Mouse (Mus musculus) limb, embryonic 14.5 days (tissue): Measurements from ENCODE around the gene Xkr7. TPM values are rescaled to one million over a fixed set of nuclear protein-coding genes. Genes with fewer than 3 reads are reported as not detected.

Source experiments
- ATAC-seq: fragments of 200-750 bp; cut with Nextera tagmentation; 2 replicates; pipeline ENCODE4 v1.8.0; 2017; ENCODE audit warnings: low read depth, moderate number of reproducible peaks, moderate TSS enrichment; ENCODE audit not compliant: low FRiP score
- DNase-seq: peaks from one replicate; pipeline ENCODE4 v3.0.0-alpha.2; 2015; ENCODE audit warnings: low spot score
- H3K27ac ChIP-seq: fragments of 300-500 bp; sonication (generic); replicated peaks from 2 replicates; pipeline ENCODE4 v1.5.1; 2014; ENCODE audit warnings: low read depth, mild to moderate bottlenecking, low read length, moderate library complexity, mixed read lengths
- H3K27me3 ChIP-seq: fragments of 300-500 bp; sonication (generic); 2 replicates; pipeline ENCODE4 v1.6.1; 2014; ENCODE audit warnings: low read length, mixed read lengths; ENCODE audit not compliant: control insufficient read depth, insufficient read depth
- H3K36me3 ChIP-seq: fragments of 300-500 bp; sonication (generic); 2 replicates; pipeline ENCODE4 v1.6.1; 2014; ENCODE audit warnings: mild to moderate bottlenecking, low read length, moderate library complexity, mixed read lengths; ENCODE audit not compliant: control insufficient read depth, insufficient read depth
- H3K4me1 ChIP-seq: fragments of 300-500 bp; sonication (generic); 2 replicates; pipeline ENCODE4 v1.6.1; 2014; ENCODE audit warnings: antibody characterized with exemption, low read length, mixed read lengths; ENCODE audit not compliant: control insufficient read depth, insufficient read depth
- H3K4me2 ChIP-seq: fragments of 300-500 bp; sonication (generic); replicated peaks from 2 replicates; pipeline ENCODE4 v1.6.1; 2014; ENCODE audit warnings: low read depth, mild to moderate bottlenecking, low read length, moderate library complexity; ENCODE audit not compliant: severe bottlenecking
- H3K4me3 ChIP-seq: fragments of 300-500 bp; sonication (generic); replicated peaks from 2 replicates; pipeline ENCODE4 v1.5.1; 2014; ENCODE audit warnings: low read length
- H3K9ac ChIP-seq: fragments of 300-500 bp; sonication (generic); 2 replicates; pipeline ENCODE4 v1.6.1; 2014; ENCODE audit warnings: mild to moderate bottlenecking, low read depth, low read length, moderate library complexity; ENCODE audit not compliant: severe bottlenecking
- H3K9me3 ChIP-seq: fragments of 300-500 bp; sonication (generic); 2 replicates; pipeline ENCODE4 v1.6.1; 2016; ENCODE audit warnings: low read length; ENCODE audit not compliant: control insufficient read depth
- POLR2A ChIP-seq: fragments of 200-500 bp; IDR thresholded peaks from 2 replicates; pipeline ENCODE4 v1.8.0; 2012; ENCODE audit warnings: inconsistent platforms, mild to moderate bottlenecking, moderate library complexity, borderline replicate concordance; ENCODE audit not compliant: insufficient read depth, insufficient read length; ENCODE audit errors: extremely low read depth
- WGBS: fragments of 180-500 bp; shearing (Covaris S2); extraction: QIAGEN DNeasy Blood & Tissue Kit; methylation state at CpG from one replicate; pipeline ENCODE4 v1.1.7; 2014; 5-methylcytosine and 5-hydroxymethylcytosine counted together
- polyA plus RNA-seq, 2 experiments: library from polyadenylated mRNA; depleted of rRNA in 1 of 2; stranded (reverse) in 1 of 2; unstranded in 1 of 2; fragments of >200 nt; fragmentation: Nextera tagmentation in 1 of 2; extraction: Ambion mirVana in 1 of 2; gene quantifications; 2 replicates each; pipeline versions ENCODE4 v1.2.1 to v1.2.3; 2012 to 2014

Gene Xkr7
- polyA plus RNA-seq, 2 experiments = 0.03 TPM; not detected in 1

DNA sequence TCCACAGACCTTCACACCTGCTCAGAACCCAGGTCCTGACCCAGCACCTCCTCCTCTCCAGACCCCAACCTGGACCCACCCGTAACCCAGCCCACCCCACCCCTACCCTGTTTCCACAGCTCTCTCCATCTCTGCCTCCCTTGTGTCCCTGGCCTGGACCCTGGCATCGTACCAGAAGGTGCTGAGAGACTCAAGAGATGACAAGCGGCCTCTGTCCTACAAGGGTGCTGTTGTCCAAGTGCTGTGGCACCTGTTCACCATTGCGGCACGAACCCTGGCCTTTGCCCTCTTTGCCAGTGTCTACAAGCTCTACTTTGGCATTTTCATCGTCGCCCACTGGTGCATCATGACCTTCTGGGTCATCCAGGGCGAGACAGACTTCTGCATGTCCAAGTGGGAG lies 22.2 kb downstream of the Xkr7 start:
- H3K27me3 ChIP-seq = peaks cover 27% of the 10 kb centered on the region

DNA sequence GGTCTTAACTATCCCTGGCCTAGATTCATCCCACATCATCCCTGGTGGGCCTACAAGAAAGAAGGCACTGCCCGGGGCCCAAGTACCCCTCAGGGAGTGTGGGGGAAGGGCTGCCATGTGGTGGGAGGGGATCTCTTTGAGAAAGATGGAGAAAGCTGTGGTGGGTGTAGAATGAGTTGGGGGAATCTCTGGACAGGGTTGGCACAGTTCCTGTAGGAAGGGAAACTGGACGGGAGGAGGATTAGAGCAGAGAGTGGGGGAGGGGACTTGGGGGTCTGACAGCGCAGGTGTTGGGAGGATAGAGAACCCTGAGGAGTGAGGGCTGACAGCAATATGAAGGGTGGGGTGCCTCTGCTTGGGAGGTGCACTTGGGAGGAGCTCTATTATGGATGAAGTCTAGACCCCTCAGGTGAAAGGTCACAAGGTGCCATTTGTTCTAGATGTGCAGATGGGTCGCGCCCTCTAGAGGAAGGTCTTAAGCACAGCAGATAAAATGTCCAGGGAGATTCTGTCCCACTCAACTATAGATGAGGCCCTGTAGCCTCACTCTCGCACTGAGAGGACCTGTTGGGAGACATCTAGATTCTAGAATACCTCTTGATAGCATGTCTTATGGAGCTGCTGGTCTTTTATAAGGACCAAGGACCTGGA lies 23.7 kb downstream of the Xkr7 start:
- no peaks in the 10 kb centered on the region for H3K9me3 ChIP-seq
- DNase-seq = no peak
- no peak overlapping the region for H3K4me3 ChIP-seq
- no peak overlapping the region for H3K4me2 ChIP-seq
- ATAC-seq = no peak
- no peaks in the 10 kb centered on the region for H3K4me1 ChIP-seq
- H3K27ac ChIP-seq = no peak overlapping the region
- no peak for TF ChIP-seq POLR2A
- WGBS = 59% methylated on average over 6 of the region's 6 CpGs
- no peak overlapping the region for H3K9ac ChIP-seq
- no peaks in the 10 kb centered on the region for H3K36me3 ChIP-seq
- H3K27me3 ChIP-seq = peaks cover 27% of the 10 kb centered on the region

More for the DNA sequence above, 22.2 kb downstream of the Xkr7 start:
- Histone ChIP-seq H3K4me3 (no peak overlapping the region), H3K9ac (no peak overlapping the region), H3K4me1 (no peaks in the 10 kb centered on the region), H3K27ac (no peak overlapping the region), H3K9me3 (no peaks in the 10 kb centered on the region), H3K4me2 (no peak overlapping the region), H3K36me3 (no peaks in the 10 kb centered on the region)
- no peak for ATAC-seq
- no peak for DNase-seq
- WGBS = 85% methylated on average over 8 of the region's 8 CpGs
- TF ChIP-seq POLR2A = no peak

DNA sequence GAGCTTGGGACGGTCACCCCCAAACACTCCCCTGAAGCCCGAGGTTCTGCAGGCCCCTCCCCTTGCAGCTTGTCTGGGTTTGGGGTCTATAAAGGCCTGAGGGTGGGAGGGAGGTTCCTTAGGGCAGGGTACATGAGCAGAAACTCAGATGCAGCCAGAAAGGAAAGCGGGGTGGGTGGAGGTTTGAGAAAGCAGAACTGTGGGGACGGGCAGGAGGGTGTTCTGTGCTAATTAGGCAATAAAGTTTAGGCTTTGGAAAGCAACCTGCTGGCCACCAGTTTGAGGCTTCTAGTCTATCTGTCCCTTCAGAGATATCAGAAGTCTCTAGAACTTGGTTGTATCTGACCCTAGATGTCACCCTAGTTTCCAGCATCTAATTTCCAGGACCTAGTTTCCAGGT lies 26.7 kb downstream of the Xkr7 start:
- H3K4me2 ChIP-seq = no peak overlapping the region
- DNase-seq (no peak), ATAC-seq (no peak)
- H3K4me3 ChIP-seq = no peak overlapping the region
- no peak overlapping the region for H3K27ac ChIP-seq
- WGBS = 47% methylated on average over 4 of the region's 4 CpGs
- no peak for TF ChIP-seq POLR2A
- H3K9ac ChIP-seq = no peak overlapping the region
- H3K4me1 ChIP-seq = no peaks in the 10 kb centered on the region
- H3K9me3 ChIP-seq = no peaks in the 10 kb centered on the region
- no peaks in the 10 kb centered on the region for H3K36me3 ChIP-seq
- H3K27me3 ChIP-seq = peaks cover 1% of the 10 kb centered on the region; the same call in 1 of the 2 replicates

DNA sequence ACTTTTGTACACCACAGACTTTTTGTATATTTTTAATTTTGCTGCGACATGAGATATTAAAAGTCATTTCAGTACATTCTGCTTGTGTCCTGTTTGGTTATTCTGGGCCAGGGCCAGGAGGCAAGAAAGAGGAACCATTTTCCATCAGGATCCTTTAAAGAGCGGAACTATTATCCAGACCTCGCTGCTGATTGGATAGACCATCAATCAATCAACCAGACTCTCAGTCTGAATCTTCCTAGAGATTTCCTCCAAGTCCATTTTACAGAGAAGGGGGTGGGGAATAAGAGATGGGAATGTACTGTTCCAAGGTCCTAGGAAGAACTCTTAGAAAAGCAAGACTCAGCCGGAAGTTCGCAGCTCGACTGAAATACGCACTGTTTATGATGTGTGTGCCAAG lies 28.6 kb downstream of the Xkr7 start:
- H3K4me2 ChIP-seq = no peak overlapping the region
- no peaks in the 10 kb centered on the region for H3K4me1 ChIP-seq
- DNase-seq (no peak), ATAC-seq (no peak)
- H3K9ac ChIP-seq = no peak overlapping the region
- H3K36me3 ChIP-seq = no peaks in the 10 kb centered on the region
- TF ChIP-seq POLR2A = no peak
- 87% methylated on average over 7 of the region's 7 CpGs for WGBS
- H3K9me3 ChIP-seq = no peaks in the 10 kb centered on the region
- no peak overlapping the region for H3K4me3 ChIP-seq
- H3K27me3 ChIP-seq = no peaks in the 10 kb centered on the region
- no peak overlapping the region for H3K27ac ChIP-seq

DNA sequence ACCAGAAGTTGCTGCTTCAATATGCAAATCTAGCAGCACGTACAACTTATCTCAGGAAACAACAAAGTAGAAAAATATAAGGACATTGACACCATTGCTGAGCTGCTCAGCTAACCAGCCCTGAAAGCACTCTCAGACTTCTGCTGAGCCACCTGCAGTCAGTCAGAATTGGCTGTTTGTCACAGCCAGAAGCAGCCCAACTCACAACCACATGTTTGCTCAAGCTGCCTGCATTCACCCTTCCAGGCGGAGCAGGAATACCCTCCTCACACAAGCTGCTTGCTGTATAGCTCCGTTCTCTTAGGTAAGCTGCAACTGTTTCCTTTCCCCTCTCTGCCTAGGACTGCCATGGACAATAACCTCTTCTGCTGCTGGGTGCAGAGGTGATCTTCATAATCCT lies 31.7 kb downstream of the Xkr7 start:
- Histone ChIP-seq H3K27ac (no peak overlapping the region), H3K4me2 (no peak overlapping the region), H3K9me3 (no peaks in the 10 kb centered on the region), H3K4me1 (no peaks in the 10 kb centered on the region), H3K36me3 (no peaks in the 10 kb centered on the region), H3K4me3 (no peak overlapping the region), H3K9ac (no peak overlapping the region), H3K27me3 (0 out of 2 replicates have a peak, but pooled peaks cover 6% of the 10 kb centered on the region)
- 50% methylated on average over 3 of the region's 3 CpGs for whole genome bisulfite sequencing
- no peak for TF ChIP-seq POLR2A
- DNase-seq = no peak
- no peak for ATAC-seq
